Mouse (Mus musculus) layer of hippocampus, adult 2 months (tissue): ENCODE measurements at regions not wholly inside any gene's neighbourhood (a gene's known extent, or its start where the extent isn't known, plus 50 kb on each side); places are given as distances from the start of the nearest gene placed in this dataset.

Source experiments
- DNase-seq, 2 experiments: peaks; one replicate each; pipeline ENCODE4 v3.0.0; 2022; ENCODE audit warnings: low spot score in 2 of 2
- H3K27ac ChIP-seq: fragments of 200-600 bp; 2 replicates; pipeline ENCODE4 v1.8.1; 2022
- H3K4me3 ChIP-seq: fragments of 200-600 bp; 2 replicates; pipeline ENCODE4 v1.8.1; 2022; ENCODE audit warnings: mild to moderate bottlenecking
- CTCF ChIP-seq: fragments of 200-600 bp; conservative IDR thresholded peaks from 2 replicates; pipeline ENCODE4 v1.8.1; 2022; ENCODE audit warnings: antibody characterized with exemption, mild to moderate bottlenecking, moderate library complexity

- no peak for DNase-seq
- Histone ChIP-seq H3K27ac (no peak overlapping the region), H3K4me3 (no peak overlapping the region)
- no peak for TF ChIP-seq CTCF
These were observed 89.6 kb downstream of the Ppp4r2 start for GRCm38 (mm10) chr6:100923070-100923469.

- no peak for DNase-seq
- Histone ChIP-seq H3K27ac (no peak overlapping the region), H3K4me3 (no peak overlapping the region)
- no peak for TF ChIP-seq CTCF
These were observed 90.3 kb downstream of the Ppp4r2 start for GRCm38 (mm10) chr6:100923686-100924085.

- no peak for TF ChIP-seq CTCF
- peak in 1 of 2 experiments; percentile 23 for DNase-seq
- peak overlapping the region; percentile 51 for H3K27ac ChIP-seq
- no peak overlapping the region for H3K4me3 ChIP-seq
These were observed 95.7 kb downstream of the Ppp4r2 start for GRCm38 (mm10) chr6:100928791-100929758.

GRCm38 (mm10) chr6:100929759-100930358, 96.4 kb downstream of the Ppp4r2 start:
- Histone ChIP-seq H3K4me3 (no peak overlapping the region), H3K27ac (peak overlapping the region; percentile 51)
- DNase-seq, result peak in 1 of 2 experiments; percentile 34
- TF ChIP-seq CTCF, result no peak

GRCm38 (mm10) chr6:100930706-100931105, 97.3 kb downstream of the Ppp4r2 start:
- DNase-seq, result no peak
- Histone ChIP-seq H3K27ac (no peak overlapping the region), H3K4me3 (no peak overlapping the region)
- TF ChIP-seq CTCF, result no peak

GRCm38 (mm10) chr6:100934424-100934823, 101.0 kb downstream of the Ppp4r2 start:
- DNase-seq, result no peak
- no peak overlapping the region for H3K4me3 ChIP-seq
- no peak overlapping the region for H3K27ac ChIP-seq
- TF ChIP-seq CTCF, result no peak

- TF ChIP-seq CTCF, result no peak
- DNase-seq, result no peak
- Histone ChIP-seq H3K27ac (no peak overlapping the region), H3K4me3 (no peak overlapping the region)
These were observed 104.4 kb downstream of the Ppp4r2 start for GRCm38 (mm10) chr6:100937802-100938201.

- Histone ChIP-seq H3K27ac (no peak overlapping the region), H3K4me3 (no peak overlapping the region)
- no peak for DNase-seq
- TF ChIP-seq CTCF, result no peak
These were observed 105.0 kb downstream of the Ppp4r2 start for GRCm38 (mm10) chr6:100938376-100938775.

- Histone ChIP-seq H3K27ac (no peak overlapping the region), H3K4me3 (no peak overlapping the region)
- no peak for DNase-seq
- no peak for TF ChIP-seq CTCF
These were observed 105.6 kb downstream of the Ppp4r2 start for GRCm38 (mm10) chr6:100939042-100939441.

- no peak for TF ChIP-seq CTCF
- H3K27ac ChIP-seq, result no peak overlapping the region
These were observed 106.3 kb downstream of the Ppp4r2 start for GRCm38 (mm10) chr6:100939766-100940165.

GRCm38 (mm10) chr6:100941686-100942085, 108.3 kb downstream of the Ppp4r2 start:
- no peak for DNase-seq
- Histone ChIP-seq H3K4me3 (no peak overlapping the region), H3K27ac (no peak overlapping the region)
- no peak for TF ChIP-seq CTCF

More at GRCm38 (mm10) chr6:100939766-100940165, 106.3 kb downstream of the Ppp4r2 start:
- no peak for DNase-seq
- H3K4me3 ChIP-seq, result no peak overlapping the region

GRCm38 (mm10) chr6:100942956-100943355, 109.5 kb downstream of the Ppp4r2 start:
- no peak overlapping the region for H3K27ac ChIP-seq
- DNase-seq, result no peak
- H3K4me3 ChIP-seq, result no peak overlapping the region
- no peak for TF ChIP-seq CTCF

GRCm38 (mm10) chr6:100945796-100946195, 112.4 kb downstream of the Ppp4r2 start:
- no peak overlapping the region for H3K4me3 ChIP-seq
- H3K27ac ChIP-seq, result no peak overlapping the region
- no peak for TF ChIP-seq CTCF
- no peak for DNase-seq

GRCm38 (mm10) chr6:100948340-100948739, 114.9 kb downstream of the Ppp4r2 start:
- no peak for DNase-seq
- H3K4me3 ChIP-seq, result no peak overlapping the region

More at GRCm38 (mm10) chr6:100948340-100948739, 114.9 kb downstream of the Ppp4r2 start:
- no peak overlapping the region for H3K27ac ChIP-seq
- TF ChIP-seq CTCF, result peak; percentile 41
